8 mouse cellular contexts compared by ENCODE assay signal in the genomic region with DNA sequence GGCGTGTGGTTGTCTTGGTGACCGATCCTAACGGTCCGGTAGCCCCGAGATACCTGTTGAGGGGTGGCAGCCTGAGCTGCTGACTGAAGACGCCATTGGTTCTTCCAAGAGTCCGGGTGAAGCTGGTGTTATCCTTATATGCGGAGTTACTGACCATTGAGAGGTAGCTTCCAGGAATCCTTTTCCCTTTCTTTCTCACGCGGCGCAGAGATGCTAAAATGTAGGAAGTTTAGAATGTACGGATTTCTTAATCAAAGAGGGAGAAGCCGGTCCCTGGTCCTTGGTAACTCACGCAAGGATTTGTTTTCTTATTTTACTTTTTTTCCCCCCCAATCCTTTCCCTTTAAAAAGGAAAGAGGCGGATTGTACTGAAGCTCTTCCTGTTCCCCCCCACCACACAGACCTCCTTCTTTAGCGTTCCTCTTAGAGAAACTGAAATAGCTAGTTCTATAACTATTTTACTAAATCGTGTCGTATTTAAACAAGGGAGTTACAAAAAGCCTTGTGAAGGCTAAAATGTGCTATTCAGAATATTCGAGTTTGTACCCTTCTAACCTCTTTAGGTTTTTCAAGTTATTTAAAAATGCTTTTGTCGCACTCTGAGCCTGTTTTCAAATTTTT. TPM values are rescaled to one million over a fixed set of nuclear protein-coding genes. Genes with fewer than 3 reads are reported as not detected.
DNase-seq lines count a peak whose midpoint lies in the region; ATAC-seq and TF ChIP-seq lines count a peak whose summit lies in the region.

No protein-coding gene starts in this region.

- ATAC-seq in kidney, postnatal 0 days (replicated peaks; ENCODE audit: low FRiP score, low read depth), result no peak
- ATAC-seq in granulocyte monocyte progenitor cell, adult 5-6 weeks (replicated peaks; ENCODE audit: poor library complexity, severe bottlenecking), result 0 out of 2 replicates have a peak, but pooled peaks have one; percentile 15
- ATAC-seq in liver, postnatal 0 days, result peak; percentile 49

- peak overlapping the region; percentile 63 for H3K4me3 ChIP-seq in kidney, postnatal 0 days (replicated peaks; ENCODE audit: low read depth, low read length)
- peak overlapping the region; percentile 95 for H3K4me3 ChIP-seq in brown adipose tissue, adult 24 weeks (ENCODE audit: insufficient read depth, low read depth, low read length)
- peak overlapping the region; percentile 99 for H3K4me3 ChIP-seq in liver, postnatal 0 days (ENCODE audit: low read depth, low read length)

- no peaks in the 10 kb centered on the region for H3K4me1 ChIP-seq in kidney, postnatal 0 days (replicated peaks; ENCODE audit: insufficient read depth, low read length)
- no peaks in the 10 kb centered on the region for H3K4me1 ChIP-seq in brown adipose tissue, adult 24 weeks (ENCODE audit: control insufficient read depth, insufficient read depth, insufficient read length, low read length)
- peaks cover 8% of the 10 kb centered on the region for H3K4me1 ChIP-seq in liver, postnatal 0 days (ENCODE audit: insufficient read depth)

- no peaks in the 10 kb centered on the region for H3K27me3 ChIP-seq in kidney, postnatal 0 days (ENCODE audit: insufficient read depth, low read length)
- no peaks in the 10 kb centered on the region for H3K27me3 ChIP-seq in liver, postnatal 0 days (ENCODE audit: insufficient read depth, low read length)

- TF ChIP-seq EP300 in liver, postnatal 0 days (IDR thresholded peaks at IDR 0.05; ENCODE audit: low read depth), result no peak

- peak overlapping the region; percentile 59 for H3K9ac ChIP-seq in kidney, postnatal 0 days (ENCODE audit: low read depth, low read length)
- H3K9ac ChIP-seq in liver, postnatal 0 days (replicated peaks), result peak overlapping the region; percentile 69

- TF ChIP-seq CTCF in kidney, postnatal 0 days (IDR thresholded peaks at IDR 0.05; ENCODE audit: low read depth), result no peak
- TF ChIP-seq CTCF in liver, postnatal 0 days (IDR thresholded peaks at IDR 0.05; ENCODE audit: low read depth), result no peak

- H3K36me3 ChIP-seq in kidney, postnatal 0 days (ENCODE audit: insufficient read depth, low read length), result peaks cover 31% of the 10 kb centered on the region
- H3K36me3 ChIP-seq in liver, postnatal 0 days (replicated peaks; ENCODE audit: insufficient read depth, low read length), result peaks cover 29% of the 10 kb centered on the region

- 7% methylated on average over 20 of the region's 20 CpGs for WGBS in kidney, postnatal 0 days
- WGBS in liver, postnatal 0 days (ENCODE audit: insufficient replicate concordance), result 5% methylated on average over 20 of the region's 20 CpGs

- DNase-seq in kidney, postnatal 0 days (ENCODE audit: low spot score), result peak; percentile 68
- DNase-seq in kidney, adult 9 months, result no peak
- DNase-seq in liver, postnatal 0 days, result no peak
- DNase-seq in telencephalon, adult 2 months (ENCODE audit: low read depth, low spot score), result peak; percentile 39
- no peak for DNase-seq in right cerebral cortex, adult 2 months (ENCODE audit: low spot score in 2 of 2)
- no peak for DNase-seq in cerebellum, postnatal 36 days

- peak overlapping the region; percentile 66 for H3K4me2 ChIP-seq in kidney, postnatal 0 days (ENCODE audit: low read length)
- peak overlapping the region; percentile 67 for H3K4me2 ChIP-seq in liver, postnatal 0 days (ENCODE audit: low read depth, low read length)

- H3K27ac ChIP-seq in kidney, postnatal 0 days, result 0 out of 2 replicates have a peak overlapping the region, but pooled peaks have one; percentile 36
- peak overlapping the region; percentile 35; the same call in 1 of the 2 replicates for H3K27ac ChIP-seq in brown adipose tissue, adult 24 weeks (replicated peaks; ENCODE audit: low read depth, low read length)
- H3K27ac ChIP-seq in liver, postnatal 0 days (ENCODE audit: low read depth), result no peak overlapping the region

- no peaks in the 10 kb centered on the region for H3K9me3 ChIP-seq in kidney, postnatal 0 days (replicated peaks; ENCODE audit: low read length)
- H3K9me3 ChIP-seq in liver, postnatal 0 days (ENCODE audit: low read length), result no peaks in the 10 kb centered on the region

RNA-seq across cellular contexts. Expression of a gene that starts 0.5 kb away (rescaled TPM):
- polyA plus RNA-seq in kidney, postnatal 0 days (2015; fragmentation: Nextera tagmentation; extraction: Ambion mirVana), result 18.6 and 20.2 TPM in 2 replicates
- 9.9 and 15.0 TPM in 2 replicates for polyA plus RNA-seq in brown adipose tissue, adult 24 weeks (2012; ENCODE audit: insufficient read depth, insufficient read length, missing spikeins)
- total RNA-seq in granulocyte monocyte progenitor cell, adult 5-6 weeks (2014; fragmentation: Nextera tagmentation), result 33.9 and 35.4 TPM in 2 replicates
- total RNA-seq in granulocyte monocyte progenitor cell, adult 5-6 weeks (2017), result 61.3 and 66.4 TPM in 2 replicates
- 7.1 and 7.5 TPM in 2 replicates for polyA plus RNA-seq in liver, postnatal 0 days (2015; fragmentation: Nextera tagmentation; extraction: Ambion mirVana)

RNA-seq across cellular contexts. Expression of a gene that starts 0.9 kb away (rescaled TPM):
- polyA plus RNA-seq in kidney, postnatal 0 days (2015; fragmentation: Nextera tagmentation; extraction: Ambion mirVana), result 12.7 and 15.1 TPM in 2 replicates
- 5.1 and 5.6 TPM in 2 replicates for polyA plus RNA-seq in brown adipose tissue, adult 24 weeks (2012; ENCODE audit: insufficient read depth, insufficient read length, missing spikeins)
- total RNA-seq in granulocyte monocyte progenitor cell, adult 5-6 weeks (2014; fragmentation: Nextera tagmentation), result 15.2 and 28.1 TPM in 2 replicates
- total RNA-seq in granulocyte monocyte progenitor cell, adult 5-6 weeks (2017), result 31.3 and 41.3 TPM in 2 replicates
- polyA plus RNA-seq in liver, postnatal 0 days (2015; fragmentation: Nextera tagmentation; extraction: Ambion mirVana), result 4.7 and 4.9 TPM in 2 replicates

RNA-seq across cellular contexts. Expression of a gene that starts 54.1 kb away (rescaled TPM):
- 26.4 and 28.8 TPM in 2 replicates for polyA plus RNA-seq in kidney, postnatal 0 days (2015; fragmentation: Nextera tagmentation; extraction: Ambion mirVana)
- 2.2 TPM in 1 of 2 replicates, not detected in the other for polyA plus RNA-seq in brown adipose tissue, adult 24 weeks (2012; ENCODE audit: insufficient read depth, insufficient read length, missing spikeins)
- total RNA-seq in granulocyte monocyte progenitor cell, adult 5-6 weeks (2014; fragmentation: Nextera tagmentation), result 36.4 and 36.6 TPM in 2 replicates
- 58.9 and 63.3 TPM in 2 replicates for total RNA-seq in granulocyte monocyte progenitor cell, adult 5-6 weeks (2017)
- polyA plus RNA-seq in liver, postnatal 0 days (2015; fragmentation: Nextera tagmentation; extraction: Ambion mirVana), result 13.0 and 13.6 TPM in 2 replicates

RNA-seq across cellular contexts. Expression of a gene that starts 54.1 kb away (rescaled TPM):
- polyA plus RNA-seq in kidney, postnatal 0 days (2015; fragmentation: Nextera tagmentation; extraction: Ambion mirVana), result 89.9 and 94.8 TPM in 2 replicates
- polyA plus RNA-seq in brown adipose tissue, adult 24 weeks (2012; ENCODE audit: insufficient read depth, insufficient read length, missing spikeins), result 25.5 and 46.7 TPM in 2 replicates
- 57.8 and 68.1 TPM in 2 replicates for total RNA-seq in granulocyte monocyte progenitor cell, adult 5-6 weeks (2014; fragmentation: Nextera tagmentation)
- total RNA-seq in granulocyte monocyte progenitor cell, adult 5-6 weeks (2017), result 26.4 and 38.4 TPM in 2 replicates
- 42.5 and 43.2 TPM in 2 replicates for polyA plus RNA-seq in liver, postnatal 0 days (2015; fragmentation: Nextera tagmentation; extraction: Ambion mirVana)

Comparison
In these comparisons a context has a peak if more than half of its experiments do, and no peak if none do; other contexts are left out.
1. DNase-seq: peak in kidney, postnatal 0 days (single experiment) and telencephalon, adult 2 months (single experiment); none in kidney, adult 9 months (single experiment), liver, postnatal 0 days (single experiment), right cerebral cortex, adult 2 months (0 of 2) and cerebellum, postnatal 36 days (0 of 2).
2. Peak in every context shown above with its lines, with median percentiles within 50 percentile points of each other: H3K4me3 ChIP-seq.